Mouse (Mus musculus): ENCODE results near the gene Tnks2.
A peak's percentile ranks its signal among the peaks of the same experiment; 100 is the strongest.
"Not testable (repeated sequence)": the region's sequence is repeated elsewhere in the genome, so short reads cannot be mapped to it uniquely, and the experiment has no call there.

Gene Tnks2

GRCm38 (mm10) chr19:36822701-36823100 lies 11.3 kb upstream of the Tnks2 start:
- DNase-seq (ENCODE audit: low spot score), result no peak

DNA sequence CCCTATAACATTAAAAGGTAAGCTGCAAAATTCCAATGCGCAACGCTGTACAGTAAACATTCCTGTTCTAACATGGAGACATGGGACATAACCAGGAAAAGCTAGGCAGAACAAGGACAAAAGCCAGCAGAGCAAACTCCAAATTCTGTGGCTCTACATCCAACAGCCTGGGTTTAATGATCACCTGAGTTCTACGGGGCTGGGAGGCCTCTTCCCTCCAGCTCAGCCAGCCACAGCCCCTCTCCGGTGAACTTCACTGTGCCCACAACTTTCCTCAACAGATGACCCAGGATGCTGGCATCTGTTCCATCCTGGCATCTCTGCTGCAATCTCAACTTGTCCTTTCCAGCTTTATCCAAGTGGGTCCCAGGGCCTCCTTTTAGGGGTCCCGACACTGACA lies 6.4 kb upstream of the Tnks2 start:
- no peak for DNase-seq (ENCODE audit: low spot score)

DNA sequence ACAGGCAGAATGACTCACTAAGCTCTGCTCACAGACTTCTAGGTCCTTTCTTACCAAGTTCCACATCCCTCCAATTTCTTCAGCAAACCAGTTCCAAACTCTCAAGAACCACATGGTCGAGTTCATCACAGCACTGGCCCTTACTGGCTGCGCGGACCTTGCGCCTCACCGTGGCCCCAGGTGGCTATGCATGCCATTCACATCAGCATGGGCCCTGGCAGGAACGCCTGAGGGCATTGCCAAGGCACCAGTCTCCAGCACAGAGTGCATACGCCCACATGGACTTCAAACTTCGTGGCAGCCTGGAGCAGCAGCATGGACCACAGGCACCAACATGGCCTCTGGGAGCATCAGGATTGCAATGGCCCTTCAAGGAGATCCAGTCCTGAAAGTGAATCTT lies 5.7 kb upstream of the Tnks2 start:
- DNase-seq (ENCODE audit: low spot score), result no peak

- peak; percentile 68 for DNase-seq (ENCODE audit: low spot score)
Measured at GRCm38 (mm10) chr19:36832951-36833787, 863 bp upstream of the Tnks2 start.

GRCm38 (mm10) chr19:36834532-36835431 lies 750 bp downstream of the Tnks2 start:
- peak; percentile 76 for DNase-seq (ENCODE audit: low spot score)

GRCm38 (mm10) chr19:36836035-36836434 lies 2.0 kb downstream of the Tnks2 start:
- no peak for DNase-seq (ENCODE audit: low spot score)

- DNase-seq (ENCODE audit: low spot score), result no peak
Measured at GRCm38 (mm10) chr19:36840301-36840700, 6.3 kb downstream of the Tnks2 start.

- no peak for DNase-seq (ENCODE audit: low spot score)
Measured at GRCm38 (mm10) chr19:36843866-36844265, 9.8 kb downstream of the Tnks2 start.

DNA sequence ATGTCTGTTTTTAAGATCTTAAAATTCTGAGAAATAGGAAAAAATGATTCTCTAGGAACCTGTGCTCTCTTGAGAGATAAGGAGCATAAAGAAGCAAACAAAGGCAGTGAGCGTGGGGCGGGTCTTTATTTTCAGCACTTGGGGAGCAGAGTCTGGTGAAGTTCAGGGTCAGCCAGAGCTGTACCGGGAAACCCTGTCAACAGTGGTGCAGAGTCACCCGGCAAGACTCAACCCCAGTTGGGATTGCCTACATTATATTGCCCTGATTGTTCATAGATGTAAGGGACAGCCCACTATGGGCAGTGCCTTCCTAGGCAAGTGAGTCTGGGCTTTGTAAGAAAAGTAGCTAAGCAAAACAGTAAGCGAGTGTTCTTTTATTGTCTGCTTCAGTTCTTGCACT lies 11.9 kb downstream of the Tnks2 start:
- DNase-seq (ENCODE audit: low spot score), result no peak

- no peak for DNase-seq (ENCODE audit: low spot score)
Measured at GRCm38 (mm10) chr19:36853831-36854230, 19.8 kb downstream of the Tnks2 start.

DNA sequence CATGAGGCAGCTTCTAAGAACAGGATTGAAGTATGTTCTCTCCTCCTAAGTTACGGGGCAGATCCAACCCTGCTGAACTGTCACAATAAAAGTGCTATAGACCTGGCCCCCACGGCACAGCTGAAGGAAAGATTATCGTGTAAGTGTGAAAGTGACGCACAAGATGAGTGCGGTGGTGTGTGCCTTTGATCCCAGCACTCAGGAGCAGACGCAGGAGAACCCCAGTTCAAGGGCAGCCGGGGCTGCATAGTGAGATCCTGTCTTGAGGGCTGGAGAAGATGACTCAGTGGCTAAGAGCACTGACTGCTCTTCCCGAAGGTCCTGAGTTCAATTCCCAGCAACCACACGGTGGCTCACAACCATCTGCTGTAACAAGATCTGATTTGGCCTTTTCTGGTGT lies 23.8 kb downstream of the Tnks2 start:
- no peak for DNase-seq (ENCODE audit: low spot score)

DNA sequence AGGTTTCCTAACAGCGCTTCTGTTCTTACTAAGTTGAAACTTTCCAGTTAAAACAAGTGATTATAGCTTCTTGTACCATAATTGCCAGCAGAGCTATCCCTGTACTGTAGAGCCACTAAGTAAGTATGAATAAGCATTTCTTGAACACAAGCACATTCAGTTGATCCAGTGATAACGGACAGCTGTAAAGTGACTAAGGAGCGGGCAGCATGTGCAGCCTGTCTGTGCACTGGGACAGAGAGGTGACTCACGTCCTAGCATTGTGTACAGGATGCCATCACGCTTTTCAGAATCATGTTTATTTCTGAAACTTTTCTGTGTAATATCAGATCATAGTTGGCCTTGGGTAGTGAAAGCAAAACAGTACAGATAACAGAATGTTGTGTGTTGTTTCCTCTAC lies 26.4 kb downstream of the Tnks2 start:
- DNase-seq (ENCODE audit: low spot score), result no peak

- DNase-seq (ENCODE audit: low spot score), result no peak
Measured at GRCm38 (mm10) chr19:36865905-36866304, 31.9 kb downstream of the Tnks2 start.

GRCm38 (mm10) chr19:36867416-36867815 lies 33.4 kb downstream of the Tnks2 start:
- DNase-seq (ENCODE audit: low spot score), result no peak

- not testable (repeated sequence) for DNase-seq (ENCODE audit: low spot score)
Measured at GRCm38 (mm10) chr19:36868675-36869074, 34.6 kb downstream of the Tnks2 start.

DNA sequence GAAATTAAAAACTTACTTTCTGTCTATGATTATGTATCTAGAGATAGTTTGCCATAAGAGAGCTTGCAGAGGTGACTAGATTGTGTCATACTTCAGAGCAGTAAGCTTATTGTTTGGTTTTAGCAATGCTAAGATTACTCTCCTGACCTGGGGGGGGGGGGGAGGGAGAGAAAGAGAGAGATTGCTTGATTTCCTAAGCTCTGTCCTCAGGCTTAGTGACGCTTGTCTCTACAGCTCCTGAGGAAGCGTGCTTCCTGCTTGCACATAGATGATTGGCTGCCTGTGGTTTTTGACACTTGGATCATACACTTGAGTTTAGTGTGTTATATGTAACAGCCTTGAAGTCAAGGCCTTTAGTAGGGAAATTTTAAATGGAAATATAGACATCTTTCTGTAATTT lies 40.6 kb downstream of the Tnks2 start:
- no peak for DNase-seq (ENCODE audit: low spot score)

DNA sequence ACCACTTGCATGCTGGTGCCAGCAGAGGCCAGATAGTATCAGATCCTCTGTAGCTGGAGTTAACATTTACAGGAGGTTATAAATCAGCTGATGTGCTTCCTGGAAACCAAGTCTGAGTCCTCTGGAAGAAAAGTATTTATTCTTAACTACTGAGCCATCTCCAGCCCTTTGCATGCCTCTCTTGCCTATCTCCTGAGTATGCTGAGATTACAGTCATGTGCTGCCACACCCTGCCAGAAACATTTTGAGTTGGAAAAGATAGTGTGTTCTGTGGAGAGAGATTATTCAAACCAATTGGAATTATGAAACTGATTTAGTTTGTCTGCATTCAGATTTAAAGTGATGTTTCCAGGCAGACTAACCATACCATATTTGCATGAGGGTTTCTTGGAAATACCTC lies 43.3 kb downstream of the Tnks2 start:
- no peak for DNase-seq (ENCODE audit: low spot score)

GRCm38 (mm10) chr19:36878743-36879495 lies 44.9 kb downstream of the Tnks2 start:
- peak; percentile 25 for DNase-seq (ENCODE audit: low spot score)

- DNase-seq (ENCODE audit: low spot score), result peak; percentile 33
Measured at GRCm38 (mm10) chr19:36883119-36883518, 49.1 kb downstream of the Tnks2 start.

DNA sequence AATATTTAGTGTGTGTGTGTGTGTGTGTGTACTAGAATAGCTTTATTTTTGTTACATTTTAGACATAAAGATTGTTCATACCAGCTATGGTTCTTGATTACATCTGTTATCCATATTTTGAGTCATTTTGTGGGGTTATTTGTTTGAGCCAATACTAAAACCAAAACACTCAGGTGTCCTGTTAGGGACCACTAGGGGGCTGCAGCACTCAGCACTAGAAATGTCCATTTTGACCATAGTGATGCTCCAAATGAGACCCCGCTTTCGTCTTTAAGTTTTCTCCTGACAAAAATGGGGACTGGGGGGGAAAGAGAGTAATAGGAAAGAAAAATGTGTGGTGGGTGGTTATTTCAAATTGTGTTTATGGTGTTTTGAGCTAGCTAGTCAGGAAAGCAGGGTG lies 52.3 kb downstream of the Tnks2 start:
- DNase-seq (ENCODE audit: low spot score), result no peak

DNA sequence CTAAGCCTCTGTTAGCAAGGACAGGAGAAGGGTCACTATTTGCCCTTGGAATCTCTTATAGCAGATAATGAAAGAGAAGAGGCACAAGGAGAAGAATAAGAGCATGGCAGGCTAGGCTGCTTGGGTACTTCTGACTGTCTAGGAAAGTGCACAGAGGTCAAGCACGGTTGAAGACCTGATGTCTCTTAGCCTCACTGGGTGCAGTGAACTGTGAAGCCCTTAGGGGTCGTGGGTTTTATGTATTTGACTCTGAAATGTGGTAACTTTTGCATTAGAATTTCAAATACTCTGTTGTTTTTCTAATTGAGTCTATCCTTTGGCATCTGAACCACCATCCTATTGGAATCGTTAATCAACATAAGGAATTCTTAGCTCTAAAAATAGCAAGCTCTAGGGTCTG lies 53.7 kb downstream of the Tnks2 start:
- no peak for DNase-seq (ENCODE audit: low spot score)

DNA sequence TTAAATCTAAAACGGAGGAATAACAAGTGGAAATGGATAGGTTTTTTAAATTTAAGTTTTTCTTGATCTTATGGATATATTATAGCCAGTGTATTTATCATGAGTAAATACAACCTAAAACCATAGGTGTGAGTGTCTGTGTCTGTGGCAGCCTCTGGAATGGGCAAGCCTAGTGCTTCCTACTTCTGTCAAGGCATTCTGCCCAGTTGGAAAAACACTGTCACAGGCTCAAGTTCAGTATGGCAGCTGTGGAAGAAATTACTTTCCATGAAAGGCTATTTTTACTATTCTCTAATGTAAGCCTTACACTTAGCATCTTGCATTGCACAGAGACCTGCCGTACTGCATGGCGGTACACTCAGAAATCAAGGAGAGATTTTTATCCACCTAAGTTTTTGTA lies 57.7 kb downstream of the Tnks2 start:
- no peak for DNase-seq (ENCODE audit: low spot score)

All from adipocyte (in vitro differentiated cells).